Mouse (Mus musculus): Measurements from ENCODE around the gene Ankrd33b. TPM values are rescaled to one million over a fixed set of nuclear protein-coding genes. Genes with fewer than 3 reads are reported as not detected.

The Ankrd33b gene
- 60.8 and 66.5 TPM in 2 replicates for total RNA-seq (2017)

GRCm38 (mm10) chr15:31367481-31368200 lies at the start of gene Ankrd33b:
Gene Ankrd33b, minus strand, starts transcription at chr15:31367726.
- ATAC-seq (ENCODE audit: extremely low read depth, insufficient number of reproducible peaks, low FRiP score, poor library complexity, severe bottlenecking), result no peak

GRCm38 (mm10) chr15:31415181-31415580 lies 47.7 kb upstream of the Ankrd33b start:
- no peak for ATAC-seq (ENCODE audit: extremely low read depth, insufficient number of reproducible peaks, low FRiP score, poor library complexity, severe bottlenecking)

DNA sequence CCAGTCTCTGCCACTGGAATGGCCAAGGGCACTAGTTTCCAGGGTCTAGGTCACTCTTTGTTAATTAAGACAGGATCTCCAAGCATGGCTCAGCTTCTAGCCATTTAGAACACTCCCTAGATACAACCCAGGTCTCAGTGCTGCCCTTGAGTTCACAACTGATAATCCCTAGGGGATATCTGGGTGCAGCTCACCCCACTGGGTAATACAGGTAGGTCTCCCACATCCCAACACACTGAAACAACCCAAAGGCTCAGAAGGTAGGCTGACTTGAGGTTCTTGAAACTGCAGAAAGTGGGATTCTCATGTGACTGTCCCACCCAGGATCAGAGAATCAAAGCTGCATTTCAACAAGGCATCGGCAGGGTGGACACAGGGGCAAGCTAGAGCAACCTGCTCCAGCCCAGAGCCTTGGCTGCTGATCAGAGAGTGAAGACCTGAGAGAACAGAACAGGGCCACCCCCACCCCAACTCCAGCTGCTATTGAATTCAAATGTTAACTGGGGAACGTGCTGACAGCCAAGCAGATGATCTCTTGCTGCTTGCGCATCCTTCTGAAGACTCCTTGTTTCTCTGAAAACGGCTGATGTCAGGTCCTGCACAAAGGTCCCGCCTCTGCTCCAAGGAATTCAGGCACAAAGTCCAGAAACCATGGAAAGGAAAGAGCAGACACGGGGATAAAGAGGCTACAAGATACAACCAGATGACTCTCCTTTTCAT lies 46.8 kb upstream of the Ankrd33b start:
- ATAC-seq (ENCODE audit: extremely low read depth, insufficient number of reproducible peaks, low FRiP score, poor library complexity, severe bottlenecking), result no peak

DNA sequence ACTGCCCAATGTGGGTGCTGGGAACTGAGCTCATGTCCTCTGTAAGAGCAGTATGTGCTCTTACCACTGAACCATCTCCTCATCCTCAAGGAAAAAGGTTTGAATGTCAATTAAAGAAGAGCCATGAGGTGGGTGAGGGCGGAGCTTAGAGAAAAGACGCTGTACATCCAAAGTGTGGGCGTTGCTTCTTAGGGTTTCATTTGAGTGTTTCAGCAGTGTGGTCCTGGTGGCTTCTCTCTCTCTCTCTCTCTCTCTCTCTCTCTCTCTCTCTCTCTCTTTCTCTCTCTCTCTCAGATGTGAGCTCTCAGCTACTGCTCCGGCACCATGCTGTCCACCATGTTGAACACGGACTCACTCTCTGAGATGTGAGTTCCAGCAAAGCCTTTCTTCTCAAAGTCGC lies 46.1 kb upstream of the Ankrd33b start:
- ATAC-seq (ENCODE audit: extremely low read depth, insufficient number of reproducible peaks, low FRiP score, poor library complexity, severe bottlenecking), result no peak

DNA sequence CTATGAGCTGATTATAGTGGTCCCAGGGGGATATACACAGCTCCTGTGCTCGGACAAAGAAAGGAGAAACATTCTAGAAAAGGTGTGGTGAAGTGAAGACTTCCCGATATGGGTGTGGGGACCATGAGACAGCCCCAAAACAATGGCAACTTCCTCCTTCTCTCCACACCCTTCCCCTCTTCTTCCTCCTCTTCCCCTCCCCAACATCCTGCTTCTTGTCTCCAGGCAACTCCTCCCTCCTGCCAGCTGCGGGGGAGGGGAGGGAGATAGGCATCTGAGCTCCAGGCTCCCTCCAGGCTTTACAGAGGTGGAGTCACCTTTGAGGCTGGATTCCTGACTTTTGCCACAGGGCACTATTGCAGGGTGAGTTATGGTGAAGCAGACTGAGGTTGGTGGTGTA lies 45.4 kb upstream of the Ankrd33b start:
- ATAC-seq (ENCODE audit: extremely low read depth, insufficient number of reproducible peaks, low FRiP score, poor library complexity, severe bottlenecking), result peak; percentile 47

DNA sequence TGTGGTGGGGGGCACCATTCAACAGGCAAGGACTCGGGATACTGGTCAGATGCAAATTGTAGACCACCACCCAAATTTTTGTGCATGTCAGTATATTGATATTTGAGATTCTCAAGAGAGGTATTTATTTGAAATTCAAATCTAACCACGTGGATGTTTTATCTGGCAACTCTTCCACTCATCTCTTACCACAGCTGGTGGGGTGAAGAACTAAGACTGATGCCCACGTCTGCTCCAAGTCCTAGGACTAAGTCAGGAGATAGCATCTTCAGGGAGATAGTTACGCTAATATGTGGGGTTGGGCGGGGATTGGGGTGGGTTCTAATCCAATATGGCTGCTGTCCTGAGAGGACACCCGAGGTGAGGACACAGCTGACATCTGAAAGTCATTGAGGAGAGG lies 44.9 kb upstream of the Ankrd33b start:
- ATAC-seq (ENCODE audit: extremely low read depth, insufficient number of reproducible peaks, low FRiP score, poor library complexity, severe bottlenecking), result no peak

GRCm38 (mm10) chr15:31407490-31407889 lies 40.0 kb upstream of the Ankrd33b start:
- ATAC-seq (ENCODE audit: extremely low read depth, insufficient number of reproducible peaks, low FRiP score, poor library complexity, severe bottlenecking), result no peak

DNA sequence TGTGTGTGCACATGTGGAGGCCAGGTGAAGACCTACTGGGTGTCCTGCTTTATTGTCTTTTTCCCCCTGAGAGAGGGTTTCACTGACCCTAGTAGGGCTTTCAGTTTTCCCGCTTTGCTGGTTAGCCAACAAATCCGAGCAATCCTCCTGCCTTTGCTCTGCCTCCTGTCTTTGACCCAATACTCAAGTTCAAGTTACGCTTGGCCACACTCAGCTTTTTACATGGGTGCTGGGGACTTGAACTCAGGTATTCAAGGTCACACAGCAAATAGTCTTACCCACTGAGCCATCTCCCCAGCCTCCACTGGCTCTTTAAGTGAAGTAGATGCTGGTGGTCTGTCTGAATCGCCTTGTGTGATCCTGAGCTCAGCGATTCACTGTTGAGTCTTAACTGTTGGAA lies 39.4 kb upstream of the Ankrd33b start:
- no peak for ATAC-seq (ENCODE audit: extremely low read depth, insufficient number of reproducible peaks, low FRiP score, poor library complexity, severe bottlenecking)

- no peak for ATAC-seq (ENCODE audit: extremely low read depth, insufficient number of reproducible peaks, low FRiP score, poor library complexity, severe bottlenecking)
Measured at GRCm38 (mm10) chr15:31404346-31404745, 36.8 kb upstream of the Ankrd33b start.

GRCm38 (mm10) chr15:31402200-31402892 lies 34.8 kb upstream of the Ankrd33b start:
- ATAC-seq (ENCODE audit: extremely low read depth, insufficient number of reproducible peaks, low FRiP score, poor library complexity, severe bottlenecking), result no peak

DNA sequence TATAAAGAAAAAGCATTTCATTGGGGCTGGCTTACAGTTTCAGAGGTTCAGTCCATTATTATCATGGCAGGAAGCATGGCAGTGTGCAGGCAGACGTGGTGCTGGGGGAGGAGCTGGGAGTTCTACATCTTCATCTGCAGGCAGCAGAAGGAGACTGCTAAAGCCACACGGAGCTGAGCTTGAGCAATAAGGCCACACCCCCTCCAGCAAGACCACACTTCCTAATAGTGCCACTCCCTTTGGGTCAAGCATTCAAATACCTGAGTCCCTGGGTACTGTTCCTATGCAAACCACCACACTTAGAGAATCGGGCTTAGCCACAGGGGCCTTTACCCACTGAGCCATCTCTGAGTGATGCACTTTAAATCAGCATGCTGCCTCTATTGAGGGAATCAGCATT lies 33.4 kb upstream of the Ankrd33b start:
- peak; percentile 55 for ATAC-seq (ENCODE audit: extremely low read depth, insufficient number of reproducible peaks, low FRiP score, poor library complexity, severe bottlenecking)

GRCm38 (mm10) chr15:31398769-31399168 lies 31.2 kb upstream of the Ankrd33b start:
- ATAC-seq (ENCODE audit: extremely low read depth, insufficient number of reproducible peaks, low FRiP score, poor library complexity, severe bottlenecking), result no peak

GRCm38 (mm10) chr15:31397379-31397778 lies 29.9 kb upstream of the Ankrd33b start:
- no peak for ATAC-seq (ENCODE audit: extremely low read depth, insufficient number of reproducible peaks, low FRiP score, poor library complexity, severe bottlenecking)

GRCm38 (mm10) chr15:31396755-31397154 lies 29.2 kb upstream of the Ankrd33b start:
- no peak for ATAC-seq (ENCODE audit: extremely low read depth, insufficient number of reproducible peaks, low FRiP score, poor library complexity, severe bottlenecking)

- ATAC-seq (ENCODE audit: extremely low read depth, insufficient number of reproducible peaks, low FRiP score, poor library complexity, severe bottlenecking), result no peak
Measured at GRCm38 (mm10) chr15:31395986-31396385, 28.5 kb upstream of the Ankrd33b start.

- no peak for ATAC-seq (ENCODE audit: extremely low read depth, insufficient number of reproducible peaks, low FRiP score, poor library complexity, severe bottlenecking)
Measured at GRCm38 (mm10) chr15:31393402-31393801, 25.9 kb upstream of the Ankrd33b start.

- ATAC-seq (ENCODE audit: extremely low read depth, insufficient number of reproducible peaks, low FRiP score, poor library complexity, severe bottlenecking), result no peak
Measured at GRCm38 (mm10) chr15:31392705-31393104, 25.2 kb upstream of the Ankrd33b start.

GRCm38 (mm10) chr15:31392135-31392534 lies 24.6 kb upstream of the Ankrd33b start:
- no peak for ATAC-seq (ENCODE audit: extremely low read depth, insufficient number of reproducible peaks, low FRiP score, poor library complexity, severe bottlenecking)

DNA sequence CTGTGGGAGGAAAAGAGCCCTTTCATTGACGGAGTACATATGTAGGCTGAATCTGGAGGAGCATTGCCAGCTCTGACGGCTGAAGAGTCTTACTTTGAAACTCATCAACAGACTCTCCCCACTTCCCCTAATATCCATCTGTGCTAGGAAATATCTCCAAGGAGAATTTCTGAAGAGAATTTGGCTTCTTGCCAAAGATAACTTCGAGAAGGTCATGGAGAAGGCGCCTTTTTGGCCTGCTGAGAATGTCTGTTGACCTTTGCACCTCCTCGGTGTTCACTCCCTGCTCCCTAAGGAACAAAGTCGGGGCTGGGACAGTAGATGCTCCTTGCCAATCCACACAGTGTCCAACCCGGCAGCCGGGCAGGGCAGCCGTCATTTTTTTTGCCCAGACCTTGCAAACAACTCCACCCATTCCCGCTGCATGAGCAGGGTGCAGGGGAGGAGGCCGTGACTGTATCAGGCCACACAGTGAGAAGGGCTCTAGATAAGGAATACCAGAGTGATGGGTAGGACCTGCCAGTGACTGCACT lies 14.5 kb upstream of the Ankrd33b start:
- ATAC-seq (ENCODE audit: extremely low read depth, insufficient number of reproducible peaks, low FRiP score, poor library complexity, severe bottlenecking), result no peak

DNA sequence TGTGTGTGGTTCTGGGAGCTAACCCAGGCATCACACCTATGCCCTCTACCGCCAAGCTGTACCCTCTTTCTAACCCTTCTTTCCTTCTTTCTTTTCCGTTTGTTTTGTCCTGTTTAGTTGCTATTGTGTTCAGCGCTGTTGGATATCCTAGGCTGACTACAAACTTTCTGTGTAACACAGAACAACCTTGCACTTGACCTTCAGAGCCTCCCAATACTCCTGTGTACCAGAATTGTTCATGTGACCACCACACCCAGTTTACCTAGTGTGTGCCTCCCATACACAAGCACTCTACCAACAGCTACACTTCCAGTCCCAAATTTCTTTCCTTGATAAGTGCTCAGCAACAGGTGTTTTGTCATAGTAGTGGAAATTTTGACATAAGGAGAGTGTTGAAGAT lies 11.9 kb upstream of the Ankrd33b start:
- no peak for ATAC-seq (ENCODE audit: extremely low read depth, insufficient number of reproducible peaks, low FRiP score, poor library complexity, severe bottlenecking)
